Mouse (Mus musculus) cerebellum, adult 8-10 months (tissue): ENCODE measurements at regions not wholly inside any gene's neighbourhood (a gene's known extent, or its start where the extent isn't known, plus 50 kb on each side); places are given as distances from the start of the nearest gene placed in this dataset.

Experiments used
- DNase-seq: peaks from one replicate; pipeline ENCODE4 v3.0.0; 2022

GRCm38 (mm10) chr15:59173452-59174245 is 284.6 kb downstream of the Gm49356 start:
- DNase-seq = no peak

DNA sequence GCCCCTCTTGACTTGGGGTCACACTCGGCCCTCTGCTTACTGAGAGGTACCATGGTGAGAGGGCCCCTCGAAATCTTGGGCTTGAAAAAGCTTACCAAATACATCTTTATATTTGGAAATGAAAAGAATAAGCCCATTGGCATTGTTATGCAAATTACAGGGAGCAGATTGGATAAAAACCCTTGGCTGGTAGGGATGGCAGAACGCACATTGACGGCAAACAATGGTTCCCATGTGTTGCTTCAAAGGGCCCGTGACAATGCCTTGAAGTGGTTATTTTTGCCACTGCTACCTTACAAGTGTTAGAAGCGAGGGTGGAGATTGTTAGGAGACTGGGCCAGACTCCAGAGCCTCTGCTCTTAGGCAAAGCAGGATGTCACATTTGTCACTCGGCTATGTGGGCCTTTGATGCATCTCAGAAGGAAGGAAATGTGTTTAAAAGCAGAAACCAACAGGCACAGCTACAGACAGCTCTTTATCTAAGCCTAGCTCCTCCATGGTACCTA is 285.2 kb downstream of the Gm49356 start:
- no peak for DNase-seq

GRCm38 (mm10) chr15:59174893-59175531 is 285.9 kb downstream of the Gm49356 start:
- no peak for DNase-seq

DNA sequence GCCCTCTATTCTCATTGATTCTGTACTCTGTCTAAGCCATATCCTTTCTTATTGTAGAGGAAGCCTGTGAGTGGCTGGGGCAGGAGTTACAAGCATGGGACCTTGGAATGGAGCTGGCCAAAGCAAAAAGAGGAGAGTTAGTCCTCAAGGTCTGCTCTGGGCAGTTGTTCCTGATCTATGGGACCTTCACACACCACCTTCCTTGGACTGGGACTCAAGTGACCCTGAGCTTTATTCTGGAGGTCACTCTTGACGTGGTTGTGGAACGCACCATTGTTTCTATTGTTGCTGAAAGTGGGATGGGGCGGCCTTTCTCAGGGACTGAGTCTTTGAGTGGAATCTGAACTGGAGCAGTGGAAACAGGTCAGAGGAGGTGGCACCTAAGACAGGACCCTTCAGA is 291.0 kb downstream of the Gm49356 start:
- no peak for DNase-seq

DNA sequence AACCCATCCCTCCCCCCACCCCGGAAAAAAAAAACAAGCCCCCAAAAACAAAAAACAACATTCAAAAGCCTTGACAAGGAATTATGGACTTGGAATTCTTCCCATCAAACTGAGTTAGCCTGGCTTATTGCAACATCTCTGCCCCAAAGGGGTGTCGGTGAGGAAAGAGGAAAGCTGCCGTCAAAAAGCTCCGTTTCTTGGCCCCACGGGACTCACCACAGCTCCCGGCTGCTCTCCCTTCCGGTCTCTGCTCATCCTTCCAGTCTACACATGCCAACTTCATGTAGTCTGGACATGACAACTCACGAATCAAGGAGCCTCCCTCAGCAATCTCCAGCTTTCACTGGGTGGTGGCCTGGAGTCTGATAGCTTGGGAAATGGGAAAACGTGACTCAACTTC is 295.4 kb downstream of the Gm49356 start:
- no peak for DNase-seq

GRCm38 (mm10) chr15:59187566-59187965 is 298.5 kb downstream of the Gm49356 start:
- no peak for DNase-seq

DNA sequence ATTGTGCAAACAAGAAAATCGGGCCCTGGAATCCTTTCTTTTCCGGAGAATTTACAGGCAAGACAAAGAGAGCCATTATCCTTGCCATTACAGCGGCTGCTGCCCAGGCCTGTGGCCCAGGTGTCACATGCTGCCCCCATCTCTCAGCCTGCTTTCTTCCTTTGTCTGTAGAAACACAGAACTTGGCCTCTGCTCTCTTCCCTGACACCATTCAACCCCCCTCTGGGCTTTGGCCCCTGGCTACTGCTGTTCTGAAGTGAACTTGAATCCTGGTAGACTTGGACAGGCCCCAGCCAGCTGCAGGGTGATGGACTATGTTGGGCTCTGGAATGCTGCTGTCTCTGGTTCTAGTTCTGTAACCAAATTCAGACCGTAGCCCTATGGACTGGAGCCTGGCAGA is 299.3 kb downstream of the Gm49356 start:
- no peak for DNase-seq

GRCm38 (mm10) chr15:59190511-59190910 is 301.4 kb downstream of the Gm49356 start:
- no peak for DNase-seq

DNA sequence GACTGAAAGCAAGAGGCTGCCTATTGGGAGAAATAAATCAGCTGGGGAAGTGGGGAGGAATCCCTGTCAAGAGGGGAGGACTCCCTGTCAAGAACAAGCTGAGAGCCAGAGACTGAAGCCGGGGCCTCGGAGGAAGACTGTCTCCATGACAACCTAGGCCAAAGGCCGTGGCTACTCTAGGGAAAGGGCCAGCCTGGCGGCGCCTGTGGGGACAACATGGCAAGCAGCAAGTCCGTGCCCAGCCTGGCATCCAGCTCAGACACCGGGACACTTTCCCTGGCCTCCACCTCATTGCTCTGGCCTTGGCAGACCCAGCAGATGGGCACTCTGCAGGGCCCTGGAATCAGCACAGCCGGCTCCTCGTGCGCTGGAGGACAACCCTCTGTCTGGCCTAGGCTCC is 305.3 kb downstream of the Gm49356 start:
- DNase-seq = peak; percentile 95

DNA sequence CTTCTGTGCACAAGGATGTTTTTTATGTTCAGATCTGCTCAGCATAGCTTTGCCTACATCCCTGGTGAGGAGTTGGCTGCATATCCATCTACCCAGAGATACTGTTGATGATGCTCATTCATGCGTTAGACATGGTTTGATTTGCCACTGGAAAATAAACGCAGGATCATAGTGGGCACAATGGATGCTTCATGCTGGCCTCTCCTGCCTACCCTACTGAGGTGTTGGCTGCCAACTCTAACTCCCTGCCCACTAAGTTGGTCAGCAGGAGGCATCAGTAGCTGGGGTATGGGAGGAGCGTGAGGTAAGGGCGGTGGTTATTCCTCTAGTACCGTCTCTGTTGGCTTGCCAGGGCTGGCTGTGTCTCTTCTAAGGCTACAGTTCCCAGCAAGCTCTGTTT is 307.3 kb downstream of the Gm49356 start:
- DNase-seq = no peak

- no peak for DNase-seq
Observed at GRCm38 (mm10) chr15:59197455-59198391, 308.6 kb downstream of the Gm49356 start.

DNA sequence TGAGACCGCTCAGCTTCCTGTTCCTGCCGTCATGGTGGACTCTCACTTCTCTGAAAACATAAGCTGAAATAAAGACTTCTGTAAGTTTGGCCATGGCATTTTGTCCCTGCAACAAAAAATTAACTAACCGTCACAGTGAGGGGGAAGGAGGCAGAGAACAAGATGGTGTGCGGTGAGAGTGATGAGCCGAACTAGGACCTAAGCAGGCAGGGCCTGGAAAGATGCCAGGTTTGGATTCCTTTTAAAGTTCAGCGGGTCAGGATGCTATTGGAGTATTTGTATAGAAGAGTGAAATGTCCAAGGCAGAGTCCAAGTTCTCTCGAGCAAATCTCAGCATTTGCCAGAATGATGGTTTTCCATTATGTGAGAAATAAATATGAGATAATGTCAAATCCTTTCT is 312.3 kb downstream of the Gm49356 start:
- no peak for DNase-seq

DNA sequence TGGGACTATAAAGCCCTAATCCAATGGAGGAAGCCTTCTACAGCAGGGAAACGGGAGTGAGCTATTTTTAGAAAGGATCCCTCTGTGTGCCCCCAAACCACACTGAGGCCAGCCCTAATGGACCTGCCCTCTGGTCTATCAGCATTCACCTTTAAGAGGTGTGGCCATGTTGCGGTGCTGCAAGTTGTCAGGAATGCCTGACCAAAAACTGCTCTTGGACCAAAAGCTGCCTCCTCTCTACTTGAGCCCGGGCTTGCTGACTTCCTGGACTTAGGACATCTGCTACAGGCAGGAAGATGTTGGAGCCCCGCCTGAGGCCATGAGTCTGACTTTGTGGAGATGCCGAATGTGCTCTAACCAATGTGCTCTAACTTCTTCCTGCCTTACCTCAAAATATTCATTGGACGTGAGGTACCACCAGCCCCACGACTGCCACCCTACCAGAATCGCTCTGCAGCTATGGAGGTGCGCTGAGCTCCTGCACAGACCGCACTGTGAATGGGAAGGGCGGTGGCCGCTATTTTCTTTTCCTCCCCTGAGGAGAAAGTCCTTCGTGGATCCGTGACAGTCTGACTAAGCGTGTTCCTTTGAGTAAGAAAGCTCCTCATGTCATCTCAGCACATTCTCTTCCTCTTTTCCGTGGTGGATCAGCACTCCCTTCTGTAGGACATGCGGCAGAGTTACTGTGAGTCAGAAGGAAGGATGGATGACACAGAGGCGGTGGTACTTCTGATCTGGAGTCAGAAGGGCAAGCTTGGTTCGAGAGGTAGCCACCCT is 313.0 kb downstream of the Gm49356 start:
- no peak for DNase-seq

DNA sequence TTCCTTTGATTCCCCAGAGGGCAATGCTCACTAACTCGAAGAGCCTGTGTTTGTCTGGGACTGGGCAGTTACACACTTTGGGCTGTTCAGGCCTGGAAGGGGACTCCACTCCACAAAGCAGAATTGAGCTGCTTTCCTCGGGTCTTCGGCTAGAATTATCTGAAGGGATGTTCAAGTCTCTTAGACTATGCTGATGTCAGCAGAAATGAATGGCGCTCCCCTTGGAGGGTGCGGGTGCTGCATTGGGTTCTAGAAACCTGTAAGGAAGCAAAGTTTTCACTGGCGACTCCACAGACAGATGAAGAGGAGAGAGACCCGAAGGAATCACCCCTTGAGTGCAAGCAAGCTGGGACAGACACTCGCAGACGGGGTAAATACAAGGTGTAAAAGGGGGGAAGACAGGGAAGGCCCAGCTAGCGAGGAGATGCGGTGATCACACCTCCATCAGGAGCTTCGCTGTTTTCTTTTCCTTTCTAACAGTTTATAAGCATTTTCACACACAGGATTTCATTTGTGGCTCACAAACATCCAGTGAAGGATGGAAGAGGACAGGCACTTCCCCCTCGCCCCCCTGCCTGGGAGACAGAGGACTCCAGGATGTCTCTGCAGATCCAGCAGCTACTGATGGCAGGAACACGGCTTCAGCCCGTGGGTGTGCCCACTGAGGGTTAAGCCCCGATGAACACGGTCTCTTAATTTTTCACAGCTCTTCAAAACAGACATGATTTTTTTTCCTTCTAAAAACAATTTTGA is 314.2 kb downstream of the Gm49356 start:
- no peak for DNase-seq

GRCm38 (mm10) chr15:59203850-59204625 is 314.9 kb downstream of the Gm49356 start:
- DNase-seq = no peak

GRCm38 (mm10) chr15:59205091-59205490 is 316.0 kb downstream of the Gm49356 start:
- DNase-seq = no peak

GRCm38 (mm10) chr15:59205544-59205943 is 316.4 kb downstream of the Gm49356 start:
- DNase-seq = no peak

DNA sequence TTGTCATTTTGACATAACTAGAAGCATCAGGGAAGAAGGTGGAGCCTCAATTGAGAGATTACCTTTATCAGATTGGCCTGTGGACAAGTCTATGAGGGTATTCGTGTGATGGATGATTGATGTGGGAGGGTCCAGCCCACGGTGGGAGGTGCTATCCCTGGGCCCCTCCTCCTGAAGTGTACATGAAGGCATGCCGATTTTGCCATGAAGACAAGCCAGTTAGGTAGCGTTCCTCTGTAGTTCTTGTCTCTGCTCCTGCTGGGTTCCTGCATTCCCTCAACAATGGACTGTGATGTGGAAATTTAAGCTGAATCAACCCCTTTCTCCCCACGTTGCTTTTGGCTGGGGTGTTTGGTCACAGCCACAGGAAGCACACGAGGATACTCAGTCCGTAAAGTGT is 317.5 kb downstream of the Gm49356 start:
- no peak for DNase-seq

- no peak for DNase-seq
Observed at GRCm38 (mm10) chr15:59207976-59208375, 318.9 kb downstream of the Gm49356 start.

DNA sequence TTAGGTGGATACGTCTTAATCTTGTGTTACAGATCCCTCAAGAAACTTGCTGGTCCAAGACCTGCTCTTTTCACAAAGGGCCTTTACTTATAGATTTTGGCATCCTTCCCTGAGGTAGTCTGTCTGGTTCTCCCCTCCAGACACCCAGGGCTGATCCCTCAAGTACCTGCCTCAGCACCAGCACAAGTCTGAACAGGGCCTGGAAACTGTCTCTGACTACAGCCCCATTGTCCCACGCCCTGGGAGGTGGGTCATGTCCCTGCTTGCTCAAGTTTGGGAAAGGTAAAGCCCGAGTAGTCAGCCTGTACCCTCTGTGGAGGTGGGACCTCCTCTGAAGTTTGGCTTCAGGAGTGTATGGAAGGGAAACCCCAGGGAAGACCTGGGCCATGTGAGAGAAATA is 323.3 kb downstream of the Gm49356 start:
- DNase-seq = no peak

- peak; percentile 52 for DNase-seq
Observed at GRCm38 (mm10) chr15:59214096-59214495, 325.0 kb downstream of the Gm49356 start.
